Mouse (Mus musculus) embryo, embryonic 9.5 days (tissue): Measurements from ENCODE around the gene Rce1.
A peak's percentile ranks its signal among the peaks of the same experiment; 100 is the strongest.
"Not testable (repeated sequence)": the region's sequence is repeated elsewhere in the genome, so short reads cannot be mapped to it uniquely, and the experiment has no call there.

Experiments
- DNase-seq: peaks from one replicate; pipeline ENCODE4 v3.0.0-alpha.2; 2017; ENCODE audit errors: extremely low spot score

Rce1 gene

GRCm38 (mm10) chr19:4613464-4614304, 11.8 kb downstream of the Rce1 start:
- no peak for DNase-seq

GRCm38 (mm10) chr19:4612181-4612961, 13.1 kb downstream of the Rce1 start:
- DNase-seq = no peak

- DNase-seq = no peak
Observed at GRCm38 (mm10) chr19:4610109-4610508, 15.3 kb downstream of the Rce1 start.

- no peak for DNase-seq
Observed at GRCm38 (mm10) chr19:4608511-4608910, 16.9 kb downstream of the Rce1 start.

- DNase-seq = no peak
Observed at GRCm38 (mm10) chr19:4607406-4607805, 18.0 kb downstream of the Rce1 start.

- no peak for DNase-seq
Observed at GRCm38 (mm10) chr19:4605654-4606053, 19.8 kb downstream of the Rce1 start.

GRCm38 (mm10) chr19:4603801-4604723, 21.4 kb downstream of the Rce1 start:
- DNase-seq = peak; percentile 53

- DNase-seq = no peak
Observed at GRCm38 (mm10) chr19:4602459-4602858, 23.0 kb downstream of the Rce1 start.

- no peak for DNase-seq
Observed at GRCm38 (mm10) chr19:4596071-4596470, 29.4 kb downstream of the Rce1 start.

- no peak for DNase-seq
Observed at GRCm38 (mm10) chr19:4593792-4594522, 31.5 kb downstream of the Rce1 start.

GRCm38 (mm10) chr19:4590025-4590424, 35.4 kb downstream of the Rce1 start:
- no peak for DNase-seq

GRCm38 (mm10) chr19:4589081-4589480, 36.4 kb downstream of the Rce1 start:
- DNase-seq = no peak

- DNase-seq = no peak
Observed at GRCm38 (mm10) chr19:4588430-4588829, 37.0 kb downstream of the Rce1 start.

- no peak for DNase-seq
Observed at GRCm38 (mm10) chr19:4587426-4587825, 38.0 kb downstream of the Rce1 start.

GRCm38 (mm10) chr19:4586783-4587182, 38.7 kb downstream of the Rce1 start:
- DNase-seq = not testable (repeated sequence)

GRCm38 (mm10) chr19:4583856-4584255, 41.6 kb downstream of the Rce1 start:
- no peak for DNase-seq

GRCm38 (mm10) chr19:4579296-4579695, 46.1 kb downstream of the Rce1 start:
- no peak for DNase-seq

GRCm38 (mm10) chr19:4578799-4579198, 46.6 kb downstream of the Rce1 start:
- no peak for DNase-seq

- DNase-seq = no peak
Observed at GRCm38 (mm10) chr19:4573241-4573640, 52.2 kb downstream of the Rce1 start.
